Mouse (Mus musculus): ENCODE data around the gene Dennd1a. TPM values are rescaled to one million over a fixed set of nuclear protein-coding genes. Genes with fewer than 3 reads are reported as not detected.

The Dennd1a gene
- total RNA-seq, 2 experiments from 2014 or later, result 80.3 to 86.5 TPM

DNA sequence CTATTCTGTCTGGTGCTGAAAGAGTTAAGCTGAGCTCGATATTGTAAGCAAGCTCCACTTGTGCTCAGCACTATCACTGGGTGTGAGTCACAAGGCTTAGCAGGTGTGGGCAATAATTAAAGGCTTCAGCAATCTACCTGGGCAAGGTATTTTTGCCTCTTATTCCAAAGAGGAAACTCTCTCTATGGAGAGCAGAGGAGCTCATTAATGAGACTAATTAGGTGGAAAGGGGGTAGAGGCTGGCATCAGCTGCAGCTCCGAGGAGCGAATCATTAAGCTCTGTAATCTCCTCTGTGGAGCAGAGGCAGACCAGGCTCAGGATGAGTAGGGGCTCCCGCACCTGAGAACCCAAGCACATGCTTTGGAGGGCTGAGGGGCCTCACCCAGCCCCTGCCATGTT is 407.5 kb downstream of the Dennd1a start:
- TF ChIP-seq CTCF (conservative IDR thresholded peaks at IDR 0.05), result no peak
- Histone ChIP-seq H3K27ac (no peak overlapping the region), H3K4me3 (no peak overlapping the region)
- no peak for DNase-seq (ENCODE audit: low spot score in 2 of 2)

DNA sequence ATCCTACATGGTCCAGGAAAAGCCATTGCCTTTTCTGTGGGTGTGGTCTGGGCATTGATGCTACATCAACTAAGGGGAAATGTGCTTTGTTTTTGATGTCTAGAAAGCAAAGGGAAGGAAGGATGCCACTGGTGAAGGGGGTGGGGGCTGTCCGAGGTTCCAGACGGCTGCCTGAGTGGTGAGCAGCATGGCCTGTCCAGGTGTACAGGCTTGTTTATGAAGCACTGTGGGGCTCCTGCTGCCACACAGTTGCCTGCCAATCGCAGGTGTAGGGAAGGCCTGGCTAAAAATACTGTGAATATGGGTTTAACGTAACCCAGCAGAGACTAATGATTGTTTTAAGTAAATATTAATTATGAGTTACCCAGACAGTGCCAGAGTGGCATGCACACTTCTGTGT is 414.4 kb downstream of the Dennd1a start:
- no peak for DNase-seq (ENCODE audit: low spot score in 2 of 2)
- TF ChIP-seq CTCF (conservative IDR thresholded peaks at IDR 0.05), result no peak

DNA sequence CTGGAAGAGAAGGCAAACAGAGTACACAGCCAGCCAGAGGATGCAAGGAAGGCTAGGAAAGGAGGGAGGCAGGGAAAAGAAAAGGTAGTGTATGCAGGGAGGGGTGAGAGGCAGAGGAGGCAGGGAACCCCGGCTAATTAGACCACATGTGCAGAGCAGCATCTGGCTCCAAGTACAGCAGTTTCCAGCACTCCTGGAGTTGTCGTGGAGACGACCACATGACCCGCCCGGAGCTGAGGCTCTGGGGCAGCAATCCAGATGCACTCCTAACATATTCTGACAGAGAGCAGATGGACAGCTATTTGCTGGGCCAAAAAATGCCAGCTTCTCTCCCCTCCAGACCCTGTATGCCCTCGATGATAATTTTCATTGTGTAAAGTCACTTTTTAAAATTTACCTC is 417.6 kb downstream of the Dennd1a start:
- no peak overlapping the region for H3K27ac ChIP-seq
- no peak for DNase-seq (ENCODE audit: low spot score in 2 of 2)
- H3K4me3 ChIP-seq, result no peak overlapping the region
- TF ChIP-seq CTCF (conservative IDR thresholded peaks at IDR 0.05), result no peak

More for the DNA sequence above, 414.4 kb downstream of the Dennd1a start:
- Histone ChIP-seq H3K4me3 (no peak overlapping the region), H3K27ac (no peak overlapping the region)

DNA sequence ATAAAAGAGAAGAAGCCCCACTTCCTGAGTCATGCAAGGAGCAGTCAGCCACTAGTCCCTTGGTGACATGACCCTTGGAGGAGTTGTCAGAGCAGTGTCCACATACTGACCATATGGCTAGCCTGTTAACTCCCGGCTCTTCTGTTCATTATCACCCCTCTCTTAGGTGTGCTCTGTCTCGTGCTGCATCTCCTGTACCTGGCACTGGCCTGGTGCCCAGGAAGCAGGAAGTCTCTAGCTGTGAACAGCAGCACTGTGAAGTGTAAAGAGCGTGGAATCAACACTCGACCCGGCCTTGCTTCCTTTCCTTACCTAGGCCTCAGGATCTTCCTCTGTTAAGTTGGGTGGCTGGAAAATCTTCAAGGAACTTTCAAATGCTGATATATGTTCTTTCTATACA is 419.8 kb downstream of the Dennd1a start:
- no peak overlapping the region for H3K4me3 ChIP-seq
- no peak for TF ChIP-seq CTCF (conservative IDR thresholded peaks at IDR 0.05)
- no peak overlapping the region for H3K27ac ChIP-seq
- DNase-seq (ENCODE audit: low spot score in 2 of 2), result no peak

DNA sequence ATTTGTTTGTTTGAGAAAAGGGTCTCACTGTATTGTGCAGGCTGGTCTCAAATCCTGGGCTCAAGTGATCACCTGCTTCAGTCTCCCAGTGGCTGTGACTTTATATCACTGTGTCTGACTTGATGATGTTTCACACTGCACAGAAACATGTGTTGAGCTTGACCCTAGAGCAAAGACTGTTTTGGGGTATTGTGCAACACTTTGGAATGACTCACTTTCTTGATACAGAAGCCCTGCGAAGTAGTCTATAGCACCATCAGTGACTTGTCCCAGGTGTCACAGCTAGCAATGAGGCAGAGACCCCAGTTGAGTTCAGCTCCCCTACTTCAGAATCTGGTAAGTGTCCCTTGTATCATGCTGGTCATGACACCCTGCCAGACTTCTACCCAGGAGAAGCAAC is 429.7 kb downstream of the Dennd1a start:
- no peak for TF ChIP-seq CTCF (conservative IDR thresholded peaks at IDR 0.05)
- Histone ChIP-seq H3K27ac (no peak overlapping the region), H3K4me3 (no peak overlapping the region)
- DNase-seq (ENCODE audit: low spot score in 2 of 2), result no peak

DNA sequence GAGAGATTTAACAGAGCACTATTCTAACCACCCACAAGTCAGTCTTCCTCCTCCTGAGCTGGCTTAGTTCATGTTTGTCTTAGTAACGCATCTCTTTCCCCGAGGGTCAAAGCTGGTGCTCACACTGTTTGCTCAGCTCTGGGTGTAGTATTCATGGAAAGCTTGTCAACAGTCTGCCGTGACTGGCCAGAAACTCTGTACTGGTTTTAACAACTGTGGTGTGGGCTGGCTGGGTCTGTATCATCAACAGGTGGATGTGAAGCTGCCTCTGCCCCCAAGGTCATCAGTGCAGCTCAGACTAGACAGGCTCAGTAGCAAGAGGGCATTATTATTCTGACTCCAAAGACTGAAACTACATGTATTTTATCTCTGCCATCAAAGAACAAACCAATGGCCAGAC is 430.2 kb downstream of the Dennd1a start:
- no peak for DNase-seq (ENCODE audit: low spot score in 2 of 2)
- no peak for TF ChIP-seq CTCF (conservative IDR thresholded peaks at IDR 0.05)
- Histone ChIP-seq H3K27ac (no peak overlapping the region), H3K4me3 (no peak overlapping the region)

DNA sequence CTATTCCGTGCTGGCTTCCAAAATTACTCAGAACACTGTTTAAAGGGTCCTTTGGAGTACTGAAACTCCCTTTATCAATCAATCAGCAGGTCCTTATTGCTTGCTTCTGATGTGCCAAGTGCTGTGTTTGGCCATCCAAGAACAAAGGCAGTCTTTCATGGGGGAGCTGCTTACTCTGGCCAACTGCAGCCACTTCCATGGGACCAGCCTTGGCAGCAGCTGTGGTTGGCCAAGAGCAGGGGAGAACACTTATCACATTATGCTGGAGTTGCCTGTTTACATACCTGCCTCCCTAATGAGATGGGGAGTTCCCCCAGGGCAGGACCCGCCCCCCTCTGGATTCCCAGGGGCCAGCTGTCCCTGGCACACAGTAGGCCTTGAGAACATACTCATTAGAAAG is 432.0 kb downstream of the Dennd1a start:
- no peak for TF ChIP-seq CTCF (conservative IDR thresholded peaks at IDR 0.05)
- Histone ChIP-seq H3K4me3 (no peak overlapping the region), H3K27ac (peak overlapping the region; percentile 36)
- DNase-seq (ENCODE audit: low spot score in 2 of 2), result peak in 1 of 2 experiments; percentile 51

DNA sequence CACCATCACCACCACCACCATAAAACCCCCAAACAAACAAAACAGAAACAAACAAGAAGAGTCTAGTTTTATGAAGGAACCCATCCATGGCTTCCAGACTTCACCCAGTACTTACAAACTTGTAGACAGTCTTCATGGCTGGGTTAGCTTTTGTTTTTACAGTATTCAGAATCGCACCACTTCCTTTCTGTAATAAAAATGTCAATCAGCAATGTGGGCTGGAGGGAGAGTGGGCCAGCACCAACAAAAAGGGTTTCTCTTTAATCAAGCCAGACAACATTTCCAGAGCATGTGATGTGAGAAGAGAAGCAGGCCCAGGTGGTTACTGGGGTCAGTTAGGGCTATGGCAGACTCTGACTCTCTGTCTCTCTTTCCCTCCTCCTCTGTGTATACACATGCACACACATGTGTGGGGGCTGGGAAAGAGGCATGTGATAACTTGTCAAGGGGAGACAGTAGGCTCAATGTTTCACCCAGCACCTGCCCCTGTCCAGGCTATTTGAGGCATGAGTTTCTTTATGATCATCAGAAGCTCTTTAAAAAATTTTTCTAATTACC is 433.2 kb downstream of the Dennd1a start:
- DNase-seq (ENCODE audit: low spot score in 2 of 2), result no peak
- no peak for TF ChIP-seq CTCF (conservative IDR thresholded peaks at IDR 0.05)

DNA sequence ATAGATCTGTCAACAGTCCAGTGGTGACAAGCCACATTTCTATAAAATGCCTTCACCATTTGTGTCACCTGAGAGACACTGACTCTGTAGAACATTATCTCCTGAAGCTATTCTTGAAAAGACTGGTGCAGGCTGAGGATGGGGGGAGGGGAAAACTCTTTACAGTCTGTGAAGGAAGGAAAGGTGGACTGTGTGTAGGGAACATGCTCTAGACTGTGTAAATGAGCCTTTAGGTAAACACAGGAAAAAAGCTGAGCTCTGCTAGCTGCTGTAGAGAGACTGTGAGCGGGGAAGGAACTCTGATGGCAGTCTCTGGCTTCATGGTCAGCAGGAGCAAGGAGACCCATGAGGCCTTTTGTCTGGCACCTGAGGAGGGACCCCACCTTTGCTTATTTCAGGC is 436.6 kb downstream of the Dennd1a start:
- H3K4me3 ChIP-seq, result no peak overlapping the region
- no peak for TF ChIP-seq CTCF (conservative IDR thresholded peaks at IDR 0.05)
- no peak overlapping the region; the same call in 1 of the 2 replicates for H3K27ac ChIP-seq
- no peak for DNase-seq (ENCODE audit: low spot score in 2 of 2)

More for the DNA sequence above, 433.2 kb downstream of the Dennd1a start:
- Histone ChIP-seq H3K27ac (no peak overlapping the region), H3K4me3 (no peak overlapping the region)

DNA sequence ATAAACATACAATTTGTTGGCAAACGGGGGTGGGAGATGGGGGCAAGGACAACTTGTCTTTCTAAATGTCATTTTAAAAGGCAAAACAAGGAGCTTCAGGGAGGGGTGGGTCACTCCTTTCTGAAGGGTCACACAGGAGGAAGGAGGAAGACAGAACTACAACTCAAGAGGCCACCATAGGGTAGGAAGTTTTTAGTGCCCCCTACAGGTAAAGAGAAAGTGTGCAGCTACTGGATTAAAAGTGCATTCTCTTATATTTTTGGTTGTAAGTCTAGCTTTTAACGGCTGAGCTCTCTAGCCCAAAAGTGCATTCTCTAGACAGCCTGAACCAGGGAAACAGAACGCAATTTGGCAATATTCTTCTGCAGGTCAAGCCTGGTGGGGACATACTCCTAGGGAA is 437.8 kb downstream of the Dennd1a start:
- peak overlapping the region; percentile 56 for H3K27ac ChIP-seq
- no peak for DNase-seq (ENCODE audit: low spot score in 2 of 2)
- no peak overlapping the region for H3K4me3 ChIP-seq
- TF ChIP-seq CTCF (conservative IDR thresholded peaks at IDR 0.05), result peak; percentile 71

DNA sequence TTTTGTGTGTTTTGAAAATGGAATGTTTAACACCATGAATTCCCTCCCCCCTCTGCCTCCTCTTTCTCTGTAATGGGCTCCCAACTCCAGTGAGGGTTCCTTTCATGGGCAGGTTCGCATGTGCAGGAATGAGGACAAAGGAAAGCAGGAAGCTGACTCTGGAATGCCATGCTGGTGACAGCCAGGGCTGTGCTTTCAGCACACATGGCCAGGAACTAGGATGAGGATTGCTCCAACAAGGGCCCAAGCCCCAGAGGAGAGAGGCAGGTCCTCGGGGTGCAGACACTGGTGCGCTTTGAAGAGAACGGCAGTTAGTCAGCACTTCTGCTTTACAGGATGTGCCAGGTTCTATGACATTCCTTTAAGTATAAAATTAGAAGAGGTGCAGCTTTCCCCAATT is 444.5 kb downstream of the Dennd1a start:
- no peak for DNase-seq (ENCODE audit: low spot score in 2 of 2)
- TF ChIP-seq CTCF (conservative IDR thresholded peaks at IDR 0.05), result no peak
- no peak overlapping the region for H3K4me3 ChIP-seq
- peak overlapping the region; percentile 76 for H3K27ac ChIP-seq

DNA sequence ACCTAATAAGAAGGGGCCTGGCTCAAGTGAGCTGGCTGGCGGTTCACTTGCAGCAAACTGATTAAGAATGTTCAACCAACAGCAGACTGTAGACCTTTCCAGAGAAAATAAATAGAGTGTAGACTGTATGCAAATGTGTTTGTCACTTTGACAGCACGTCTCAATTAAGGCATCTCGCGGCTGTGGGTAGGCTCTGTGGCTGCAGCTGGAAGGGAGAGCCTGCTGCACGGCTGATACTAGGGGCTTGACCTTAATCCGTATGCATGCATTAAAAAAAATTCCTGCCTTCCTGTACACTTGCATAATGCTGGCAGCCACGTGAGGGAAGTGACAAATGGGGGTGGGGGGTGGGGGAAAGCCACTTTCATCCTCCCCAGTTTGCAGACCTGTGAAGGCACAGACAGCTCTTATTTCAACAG is 445.0 kb downstream of the Dennd1a start:
- no peak for DNase-seq (ENCODE audit: low spot score in 2 of 2)
- TF ChIP-seq CTCF (conservative IDR thresholded peaks at IDR 0.05), result no peak
- Histone ChIP-seq H3K27ac (peak overlapping the region; percentile 76; the same call in 1 of the 2 replicates), H3K4me3 (no peak overlapping the region)

DNA sequence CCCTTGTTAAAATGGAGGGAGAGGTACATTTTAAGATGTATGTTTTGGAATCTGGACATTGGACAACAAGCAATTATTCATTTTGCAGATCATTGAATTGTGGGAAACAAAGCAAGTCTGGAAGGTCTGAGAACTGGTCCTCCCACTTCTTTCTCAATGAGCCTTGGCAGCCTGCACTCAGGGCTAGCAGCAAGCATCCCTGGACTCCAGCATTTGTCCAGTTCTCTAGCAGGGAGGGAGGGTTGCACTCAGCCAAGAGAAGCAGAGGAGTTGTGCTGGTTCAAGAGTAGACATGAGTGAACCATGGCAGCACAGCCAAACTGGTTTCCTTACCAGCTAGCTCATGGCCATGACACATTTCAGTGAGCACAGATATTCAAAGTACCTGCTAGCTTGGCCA is 447.3 kb downstream of the Dennd1a start:
- Histone ChIP-seq H3K4me3 (no peak overlapping the region), H3K27ac (no peak overlapping the region)
- no peak for TF ChIP-seq CTCF (conservative IDR thresholded peaks at IDR 0.05)
- no peak for DNase-seq (ENCODE audit: low spot score in 2 of 2)

DNA sequence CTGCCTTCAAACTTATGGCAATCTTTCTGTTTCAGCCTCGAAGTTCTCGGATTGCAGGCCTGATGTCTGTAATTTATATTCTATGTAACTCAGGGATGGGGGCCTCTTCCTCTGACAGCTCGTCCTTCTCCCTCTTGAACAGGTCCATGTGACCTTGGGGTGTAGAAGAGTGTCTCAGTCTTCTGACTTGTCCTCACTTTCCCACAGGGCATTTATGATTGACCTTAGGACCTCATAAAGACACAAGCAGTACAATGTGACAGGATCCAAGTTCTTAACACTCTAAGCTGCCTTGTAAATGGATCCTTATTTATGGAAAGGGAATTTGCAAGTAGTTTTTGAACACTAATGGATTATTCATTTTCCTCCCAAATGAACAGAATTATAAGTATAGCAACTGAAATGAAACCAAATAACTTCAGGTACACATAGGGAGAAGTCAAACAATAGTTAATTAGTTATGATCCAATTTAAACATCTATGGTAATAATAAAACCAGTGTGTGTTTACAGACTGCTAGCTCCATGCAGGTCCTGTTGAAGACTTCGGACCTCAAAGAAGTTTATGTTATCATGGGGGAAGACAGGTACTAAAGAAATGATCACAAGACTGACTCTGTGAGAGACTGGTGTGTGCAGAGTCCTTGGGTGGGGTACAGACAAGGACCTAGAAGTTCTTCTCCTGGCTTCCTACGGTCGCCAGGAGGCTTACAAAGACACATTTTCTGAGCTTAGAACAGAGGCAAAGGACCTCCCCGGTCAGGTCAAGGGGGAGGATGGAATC is 448.8 kb downstream of the Dennd1a start:
- no peak for TF ChIP-seq CTCF (conservative IDR thresholded peaks at IDR 0.05)
- H3K4me3 ChIP-seq, result no peak overlapping the region
- DNase-seq (ENCODE audit: low spot score in 2 of 2), result no peak
- H3K27ac ChIP-seq, result no peak overlapping the region
